Mouse (Mus musculus): ENCODE results near the gene 2010111I01Rik.

2010111I01Rik gene

DNA sequence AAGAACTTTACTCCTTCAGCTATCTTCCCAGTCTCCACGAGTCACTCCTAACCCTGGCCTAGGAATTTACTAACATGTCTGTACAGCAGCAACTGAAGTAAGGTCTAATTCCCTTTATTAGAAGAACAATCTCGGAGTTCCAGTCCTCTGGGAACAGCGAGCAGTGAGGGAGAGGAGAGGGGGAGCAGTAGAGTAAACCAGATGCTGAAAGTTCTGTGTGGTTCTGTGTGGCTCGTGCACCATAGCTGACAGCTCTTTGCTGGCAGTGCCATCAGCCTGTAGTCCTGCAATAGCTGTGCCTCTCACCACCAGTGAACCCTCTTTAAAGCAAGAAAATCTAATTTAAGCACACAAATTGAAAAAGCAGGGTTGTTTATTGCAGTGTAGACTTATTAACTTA lies 324.5 kb downstream of the 2010111I01Rik start:
- DNase-seq (ENCODE audit: low spot score) = no peak

DNA sequence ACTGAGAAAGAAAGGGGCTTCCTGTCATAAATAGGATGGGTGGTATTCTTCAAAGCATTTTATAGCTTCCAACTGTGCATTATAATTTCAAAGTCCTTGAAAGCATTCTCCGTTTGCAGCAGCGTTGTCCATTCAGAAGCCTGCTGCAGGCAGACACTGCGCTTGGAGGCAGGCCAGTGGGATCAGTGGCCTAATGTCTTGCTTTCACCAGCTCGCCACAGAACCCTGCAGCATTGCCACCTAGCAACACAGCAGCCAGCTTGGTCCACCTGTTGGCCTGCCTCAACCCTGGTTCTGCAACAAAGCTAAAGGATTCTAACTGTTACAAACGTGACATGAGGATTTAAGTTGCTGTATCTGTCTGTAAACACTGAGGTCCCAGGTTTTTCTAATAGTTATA lies 325.0 kb downstream of the 2010111I01Rik start:
- DNase-seq (ENCODE audit: low spot score) = no peak

DNA sequence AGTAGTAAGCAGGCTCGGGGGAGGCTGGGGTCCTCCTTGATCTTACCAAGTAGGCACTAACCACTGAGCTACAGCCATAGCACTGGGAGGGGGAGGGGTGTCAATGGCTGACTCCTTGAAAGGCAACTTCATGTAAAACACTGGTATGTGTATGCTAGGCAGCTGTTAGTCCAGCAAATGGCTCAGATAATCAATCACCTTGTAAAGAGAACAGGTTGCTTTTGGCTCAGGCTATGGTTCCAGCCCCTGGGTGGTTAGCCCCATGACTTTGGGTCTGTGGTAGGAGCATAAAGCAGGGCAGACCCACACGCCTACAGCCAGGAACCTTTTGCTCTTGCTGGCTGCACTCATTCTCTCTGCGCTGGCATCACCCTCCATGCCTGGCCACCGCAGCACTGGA lies 325.4 kb downstream of the 2010111I01Rik start:
- no peak for DNase-seq (ENCODE audit: low spot score)

DNA sequence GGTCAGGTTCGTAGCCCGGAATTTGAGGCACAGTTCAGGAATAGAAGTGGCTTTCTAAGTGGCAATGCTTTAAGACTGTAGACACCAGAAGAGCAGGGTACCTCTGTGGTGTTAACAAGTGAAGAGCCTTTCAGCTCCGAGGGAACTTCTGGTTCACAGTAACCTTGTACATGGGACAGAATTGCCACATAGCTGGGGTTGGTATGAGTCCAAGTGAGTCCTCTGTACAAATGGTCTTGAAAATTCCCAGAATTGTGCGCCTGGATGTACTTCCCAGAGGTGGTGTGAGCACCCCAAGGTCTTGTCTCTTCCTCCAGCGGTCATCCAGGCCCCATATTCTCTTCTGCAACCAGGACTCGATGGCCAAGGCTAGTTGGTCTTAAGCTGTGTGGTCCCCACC lies 326.3 kb downstream of the 2010111I01Rik start:
- DNase-seq (ENCODE audit: low spot score) = no peak

DNA sequence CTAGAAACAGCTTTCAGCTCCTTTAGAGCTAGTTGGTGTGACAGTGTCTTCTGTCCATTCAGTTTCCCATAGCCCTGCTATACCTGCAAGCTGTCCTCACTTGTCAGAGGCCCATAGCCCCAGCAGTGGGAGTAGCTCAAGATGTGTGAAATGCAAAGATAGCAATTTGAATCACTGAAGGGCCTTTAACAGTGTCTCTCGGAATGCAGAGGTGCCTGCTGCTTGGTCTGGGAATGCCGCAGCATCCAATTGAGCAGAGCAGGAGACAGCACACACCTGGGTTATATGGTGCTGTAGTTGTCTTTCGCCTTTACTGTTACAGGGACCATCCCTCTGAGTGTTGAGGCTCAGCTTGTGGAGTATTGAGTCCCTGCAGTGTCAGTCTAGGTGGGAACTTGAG lies 329.0 kb downstream of the 2010111I01Rik start:
- DNase-seq (ENCODE audit: low spot score) = no peak

DNA sequence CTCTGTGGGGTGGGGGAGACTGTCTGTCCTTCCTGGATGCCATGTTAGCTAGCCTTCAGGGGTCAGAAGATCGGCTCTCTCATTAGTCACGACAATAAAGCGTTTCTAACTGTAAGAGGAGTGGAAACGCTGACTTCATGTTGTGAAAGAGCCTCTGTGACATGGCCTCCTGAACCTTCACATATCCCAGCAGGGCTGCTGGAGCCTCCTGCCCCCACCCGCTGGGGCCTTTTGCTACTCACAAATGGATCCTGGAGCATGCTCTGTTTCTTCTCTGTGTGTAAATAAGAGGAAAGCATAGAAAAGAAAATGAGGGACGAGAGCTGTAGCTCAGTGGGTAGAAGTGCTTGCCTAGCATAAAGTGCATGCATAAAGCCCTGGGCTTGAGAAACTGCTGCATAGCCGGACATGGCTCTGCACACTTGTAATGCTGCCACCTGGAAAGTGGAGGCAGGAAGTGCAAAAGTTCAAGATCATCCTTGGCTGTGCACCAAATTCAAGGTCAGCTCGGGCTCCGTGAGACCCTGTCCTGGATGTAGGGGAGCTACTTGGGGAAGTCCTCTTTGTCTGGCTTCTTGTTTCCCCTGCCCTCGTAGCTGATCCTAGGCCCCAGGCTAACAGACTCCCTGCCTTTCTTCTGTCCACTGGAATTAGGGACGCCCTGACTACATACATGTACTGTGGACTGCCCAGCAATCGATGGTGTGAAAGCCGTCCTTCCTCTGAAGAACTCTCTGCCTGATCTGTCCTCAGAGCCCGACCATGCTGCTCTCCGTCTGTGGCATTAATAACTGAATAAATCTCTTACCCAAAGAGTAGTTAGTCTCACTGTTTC lies 329.9 kb downstream of the 2010111I01Rik start:
- DNase-seq (ENCODE audit: low spot score) = no peak

DNA sequence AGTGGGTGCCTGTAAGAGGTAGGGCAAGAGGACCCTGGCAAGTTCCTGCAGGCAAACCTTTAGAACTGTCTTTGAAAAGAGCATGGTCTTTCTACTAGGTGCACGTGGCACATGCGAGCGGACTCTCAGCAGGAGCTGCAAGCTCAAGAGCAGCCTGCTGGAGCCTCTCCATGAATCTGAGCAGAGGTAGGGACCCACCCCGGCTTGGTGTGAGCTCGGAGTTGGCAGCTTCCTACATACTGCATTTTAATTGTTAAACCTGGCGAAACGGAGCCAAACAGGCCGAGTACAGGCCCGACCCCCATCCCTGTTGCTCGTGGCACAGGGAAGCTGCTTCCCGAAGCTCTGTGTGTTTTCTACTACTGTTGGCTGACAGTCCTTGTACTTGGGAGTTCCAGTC lies 331.6 kb downstream of the 2010111I01Rik start:
- no peak for DNase-seq (ENCODE audit: low spot score)

DNA sequence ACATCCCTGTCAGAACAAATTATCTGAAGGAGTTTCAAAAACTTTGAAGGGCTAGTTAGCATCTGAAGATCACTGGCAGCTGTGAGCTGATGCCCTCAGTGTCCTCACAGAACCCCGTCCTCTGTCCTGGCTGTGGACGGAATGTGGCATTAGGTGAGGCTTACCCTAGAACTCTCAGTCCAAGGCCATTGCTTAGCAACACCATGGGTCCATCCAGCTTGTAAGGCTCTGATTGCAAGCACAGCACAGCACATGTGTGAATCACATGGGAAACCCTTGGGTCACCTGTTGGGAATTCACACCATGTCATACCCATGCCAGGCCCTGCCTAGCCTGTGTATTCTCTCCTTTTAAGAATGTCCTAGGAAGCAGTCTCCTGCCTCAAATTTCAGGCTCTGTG lies 332.3 kb downstream of the 2010111I01Rik start:
- no peak for DNase-seq (ENCODE audit: low spot score)

DNA sequence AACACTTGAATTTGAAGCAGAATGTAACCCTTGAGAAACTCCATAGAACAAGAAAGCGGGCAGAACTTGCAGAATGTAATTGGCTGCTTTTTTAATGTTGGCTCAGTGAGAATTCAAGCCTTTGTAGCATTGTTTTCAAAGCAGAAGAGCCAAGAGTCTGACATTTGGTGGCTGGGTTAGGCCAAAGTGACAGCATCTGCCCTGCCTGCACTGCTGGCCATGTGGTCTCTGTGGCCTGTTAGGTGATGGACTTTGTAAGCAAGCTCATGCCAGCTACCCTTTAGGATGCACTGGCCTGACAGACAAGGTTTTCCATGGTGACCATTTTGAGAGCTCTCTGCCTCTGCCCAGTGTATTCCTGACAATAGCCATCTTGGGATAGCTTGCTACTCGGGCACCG lies 333.2 kb downstream of the 2010111I01Rik start:
- no peak for DNase-seq (ENCODE audit: low spot score)

DNA sequence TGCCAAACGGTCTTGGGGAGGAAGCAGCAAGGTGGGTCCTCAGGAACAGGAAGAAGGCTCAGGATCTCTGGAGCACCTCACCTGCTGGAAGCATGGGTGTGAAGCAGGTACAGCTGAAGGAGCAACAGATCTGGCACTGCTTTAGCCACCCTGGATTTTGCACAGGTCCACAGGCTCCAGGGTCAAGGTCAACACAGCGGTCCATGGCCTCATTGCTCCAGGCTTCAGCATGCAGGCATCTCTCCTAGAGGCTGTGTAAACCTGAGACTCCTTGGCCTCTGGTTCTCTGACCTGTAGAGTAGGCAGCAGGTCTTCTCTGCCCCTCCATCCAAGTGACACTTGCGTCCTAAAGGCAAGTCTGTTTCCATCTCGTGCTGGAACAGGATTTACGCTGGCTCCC lies 334.2 kb downstream of the 2010111I01Rik start:
- no peak for DNase-seq (ENCODE audit: low spot score)

DNA sequence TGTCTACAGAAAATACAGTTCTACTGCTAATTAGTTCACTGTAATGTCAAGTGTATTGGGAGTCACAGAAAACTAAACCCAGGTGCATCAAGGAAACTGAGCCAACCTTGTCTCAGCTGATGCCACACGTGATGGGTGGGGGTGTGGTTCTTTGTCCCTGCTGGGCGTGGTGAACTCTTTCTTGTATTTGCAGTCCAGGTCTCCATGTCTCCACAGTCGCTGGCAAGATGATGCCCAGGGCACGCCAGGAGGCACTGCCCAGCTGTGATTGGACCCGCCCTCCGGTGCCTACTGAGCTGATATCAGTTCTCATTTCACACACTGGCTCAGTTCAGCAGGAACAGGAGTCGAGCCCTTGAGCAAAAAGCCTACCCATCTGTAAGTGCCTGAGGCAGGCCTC lies 336.2 kb downstream of the 2010111I01Rik start:
- no peak for DNase-seq (ENCODE audit: low spot score)

DNA sequence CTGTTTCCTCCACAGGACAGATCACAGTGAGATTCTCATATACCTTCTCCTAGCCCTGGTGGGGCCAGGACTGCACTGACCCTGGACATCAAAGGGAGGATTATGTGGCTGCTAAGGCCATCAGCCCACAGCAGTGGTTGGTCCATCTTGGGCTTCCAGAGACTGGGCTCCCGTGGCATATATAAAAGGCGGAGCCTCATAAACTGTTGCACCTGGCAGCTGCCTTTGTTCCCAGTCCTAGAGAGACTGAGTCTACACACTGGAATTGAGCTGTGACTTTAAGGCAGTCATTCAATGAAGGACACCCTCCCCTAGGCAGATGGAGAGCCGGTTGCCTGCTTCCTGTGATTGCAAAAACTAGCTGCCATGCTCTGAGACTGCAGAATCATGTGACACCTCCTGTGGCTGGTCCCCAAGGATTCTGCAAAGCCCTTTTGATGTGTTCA lies 337.1 kb downstream of the 2010111I01Rik start:
- no peak for DNase-seq (ENCODE audit: low spot score)

DNA sequence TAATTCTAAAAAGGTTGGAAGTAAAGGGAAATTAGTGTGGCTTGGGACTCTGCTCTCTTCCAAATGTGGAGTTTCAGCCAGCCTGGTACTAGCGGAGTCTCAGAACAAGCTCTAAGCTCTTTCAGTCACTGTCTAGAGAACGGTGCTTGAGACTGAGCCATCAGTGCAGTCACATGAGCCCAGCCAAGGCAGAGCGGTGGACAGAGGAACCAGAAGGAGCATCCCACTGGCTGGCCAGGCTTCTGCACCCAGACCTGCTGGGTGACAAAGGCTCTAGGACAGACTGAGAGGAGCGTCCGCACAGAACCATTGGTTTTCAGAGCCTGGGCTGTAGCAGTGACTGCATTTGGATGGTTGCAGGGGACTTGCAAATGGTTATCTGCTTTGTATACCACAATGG lies 337.7 kb downstream of the 2010111I01Rik start:
- DNase-seq (ENCODE audit: low spot score) = no peak

DNA sequence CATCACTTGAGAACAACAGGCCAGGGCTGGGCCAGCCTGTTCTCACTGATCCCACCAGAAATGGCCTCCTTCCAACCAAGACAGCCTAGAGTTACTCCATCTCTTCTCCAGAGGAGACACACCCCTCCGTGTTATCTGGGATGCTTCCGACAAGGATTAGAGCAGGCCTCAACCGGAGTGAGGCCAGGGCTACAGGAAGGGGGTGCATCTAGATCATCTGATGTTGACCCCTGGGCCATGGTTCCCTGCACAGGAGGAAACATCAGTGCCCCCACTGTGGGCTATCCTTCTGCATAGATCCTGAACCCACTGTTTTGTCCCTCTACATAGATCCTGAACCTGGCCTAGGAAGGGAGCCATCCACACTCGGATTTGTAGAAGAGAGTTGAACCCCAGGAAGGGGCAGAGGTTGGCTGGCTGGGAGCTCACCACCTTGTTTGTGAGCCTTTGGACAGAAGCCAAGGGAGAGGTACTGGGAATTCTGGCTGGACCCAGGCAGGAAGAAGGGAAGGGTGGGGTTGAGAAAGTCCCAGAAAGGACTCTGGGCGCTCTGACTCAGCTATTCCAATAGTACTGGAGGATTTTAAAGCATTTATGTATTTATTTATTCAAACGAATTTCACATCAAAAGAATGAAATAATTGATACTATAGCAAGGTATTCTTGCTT lies 339.6 kb downstream of the 2010111I01Rik start:
- DNase-seq (ENCODE audit: low spot score) = no peak

DNA sequence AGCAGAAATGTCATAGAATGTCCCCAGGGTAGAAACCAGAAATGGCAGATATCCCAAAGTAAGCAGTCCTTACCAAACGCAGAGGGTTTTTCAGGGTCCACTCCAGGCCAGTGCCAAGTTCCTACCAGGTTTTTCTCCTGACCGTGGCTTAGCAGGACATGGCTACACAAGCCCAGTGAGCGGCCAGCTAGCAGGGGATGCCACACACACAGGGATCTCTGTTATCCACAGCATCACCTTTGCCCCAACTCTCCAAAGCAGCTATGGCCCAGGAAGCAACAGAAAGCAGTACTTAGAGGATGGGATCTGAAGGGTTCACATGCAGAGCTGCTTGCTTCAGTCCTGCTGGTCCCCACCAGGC lies 340.1 kb downstream of the 2010111I01Rik start:
- DNase-seq (ENCODE audit: low spot score) = no peak

DNA sequence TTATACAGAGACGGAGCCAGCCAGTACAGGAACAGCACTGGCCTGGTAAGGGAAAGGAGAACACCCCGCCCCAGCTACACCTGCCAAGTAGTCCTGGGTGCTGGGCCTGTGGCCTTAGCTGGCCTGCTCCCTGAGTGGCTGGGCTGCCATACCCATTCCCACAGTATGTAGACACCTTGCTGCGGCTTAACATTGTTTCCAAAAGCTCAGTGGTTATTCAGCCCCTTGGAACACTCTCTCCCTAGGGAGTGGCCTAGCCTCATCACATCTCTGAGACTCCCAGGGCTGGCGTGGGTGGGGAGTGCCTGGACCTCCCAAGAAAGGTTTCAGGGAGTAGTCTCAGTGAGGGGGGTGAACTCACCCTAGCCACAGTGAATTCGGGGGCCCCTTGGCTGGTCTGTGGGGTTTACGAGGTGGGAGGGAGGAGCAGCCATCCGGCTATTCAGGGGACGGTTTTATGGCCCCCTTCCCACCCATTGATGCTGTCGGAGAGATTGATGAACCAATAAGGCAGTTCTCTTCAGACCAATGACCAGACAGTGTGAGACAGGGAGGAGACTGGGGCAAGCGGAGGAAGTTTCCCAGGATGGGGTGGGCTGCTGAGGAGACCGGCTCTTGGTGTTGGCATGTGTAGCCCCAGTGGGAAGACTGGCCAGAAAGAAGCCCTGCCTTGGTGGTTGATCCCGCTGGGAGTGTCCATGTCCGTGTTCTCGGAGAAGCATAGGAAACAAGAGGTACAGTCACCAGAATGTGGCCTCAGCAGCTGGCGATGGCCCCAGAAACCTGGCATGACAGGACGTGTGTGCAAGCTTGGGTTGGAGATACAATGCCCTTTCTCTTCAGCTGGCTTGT lies 340.7 kb downstream of the 2010111I01Rik start:
- DNase-seq (ENCODE audit: low spot score) = peak; percentile 76

DNA sequence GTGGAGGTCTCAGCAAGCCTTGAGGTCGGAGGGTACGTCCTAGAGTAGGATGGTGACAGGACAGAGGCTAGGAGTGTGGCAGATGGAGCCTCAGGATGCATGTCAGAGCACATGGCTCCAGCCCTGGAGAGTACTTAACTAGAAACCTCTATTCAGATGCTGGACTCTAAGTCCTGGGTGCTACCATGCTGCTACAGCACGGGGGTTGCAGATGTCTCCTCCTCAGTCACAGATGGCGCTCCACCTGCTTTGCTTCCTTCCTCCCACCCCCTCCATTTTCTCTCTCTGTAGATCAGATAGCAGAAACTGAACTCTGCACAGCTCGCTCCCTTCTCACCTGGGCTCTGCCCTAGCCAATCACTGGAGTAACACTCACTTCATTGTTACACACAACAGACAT lies 342.1 kb downstream of the 2010111I01Rik start:
- DNase-seq (ENCODE audit: low spot score) = peak; percentile 73

DNA sequence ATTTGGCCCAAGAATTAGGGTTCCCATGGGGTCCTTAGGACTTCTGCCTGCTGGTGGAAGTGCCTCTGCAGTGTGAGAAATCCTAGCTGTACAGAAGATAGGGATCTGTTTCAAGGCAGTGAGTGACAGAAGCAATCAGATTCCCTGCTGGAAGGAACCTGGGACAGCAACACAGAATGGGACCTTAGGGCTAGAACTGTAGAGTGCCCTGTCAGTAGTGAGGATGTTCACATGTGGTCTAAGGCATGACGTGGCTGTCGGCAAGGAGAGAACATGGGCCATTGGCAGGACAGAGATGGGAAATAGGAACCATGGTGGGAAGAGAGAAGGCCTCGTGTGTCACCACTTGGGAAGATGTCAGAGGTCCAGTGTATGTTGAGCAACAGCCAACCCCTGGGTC lies 344.9 kb downstream of the 2010111I01Rik start:
- no peak for DNase-seq (ENCODE audit: low spot score)

DNA sequence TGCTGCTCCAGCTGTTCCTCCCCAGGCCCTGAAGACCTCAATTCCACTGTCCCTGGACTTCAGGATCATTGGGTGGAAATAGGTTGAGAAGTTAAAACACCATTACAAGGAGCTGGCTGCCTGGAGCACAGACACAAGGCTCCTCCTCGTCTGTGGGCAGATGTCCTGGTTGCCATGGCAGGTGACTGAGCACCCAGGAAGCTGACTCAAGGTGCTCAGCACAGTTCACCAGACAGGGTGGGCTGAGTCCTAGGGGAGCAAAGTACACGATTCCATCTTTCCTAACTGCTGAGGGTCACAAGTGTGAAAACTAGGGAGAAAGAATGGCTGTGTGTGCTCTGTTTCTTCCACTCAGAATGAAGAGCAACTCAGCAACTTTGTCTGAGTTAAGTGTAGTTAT lies 346.5 kb downstream of the 2010111I01Rik start:
- DNase-seq (ENCODE audit: low spot score) = no peak

DNA sequence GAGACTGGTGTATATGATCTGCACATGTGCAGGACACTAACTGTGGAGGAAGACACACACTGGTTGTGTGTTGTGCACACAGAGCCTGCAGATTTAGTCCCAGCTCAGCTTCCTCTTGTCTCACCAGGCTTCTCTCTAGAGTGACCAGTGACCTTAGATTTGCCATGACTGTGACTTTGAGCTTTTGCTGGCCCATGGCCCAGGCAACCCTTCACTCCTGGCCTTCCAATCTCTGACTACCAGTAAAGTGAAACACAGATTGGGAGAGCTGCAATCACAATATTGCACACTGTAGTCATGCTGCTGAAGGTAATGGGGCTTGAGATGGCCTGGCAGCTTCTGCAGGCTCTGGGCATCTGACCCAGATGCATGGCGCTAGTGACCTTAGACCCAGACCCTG lies 348.6 kb downstream of the 2010111I01Rik start:
- DNase-seq (ENCODE audit: low spot score) = no peak

DNA sequence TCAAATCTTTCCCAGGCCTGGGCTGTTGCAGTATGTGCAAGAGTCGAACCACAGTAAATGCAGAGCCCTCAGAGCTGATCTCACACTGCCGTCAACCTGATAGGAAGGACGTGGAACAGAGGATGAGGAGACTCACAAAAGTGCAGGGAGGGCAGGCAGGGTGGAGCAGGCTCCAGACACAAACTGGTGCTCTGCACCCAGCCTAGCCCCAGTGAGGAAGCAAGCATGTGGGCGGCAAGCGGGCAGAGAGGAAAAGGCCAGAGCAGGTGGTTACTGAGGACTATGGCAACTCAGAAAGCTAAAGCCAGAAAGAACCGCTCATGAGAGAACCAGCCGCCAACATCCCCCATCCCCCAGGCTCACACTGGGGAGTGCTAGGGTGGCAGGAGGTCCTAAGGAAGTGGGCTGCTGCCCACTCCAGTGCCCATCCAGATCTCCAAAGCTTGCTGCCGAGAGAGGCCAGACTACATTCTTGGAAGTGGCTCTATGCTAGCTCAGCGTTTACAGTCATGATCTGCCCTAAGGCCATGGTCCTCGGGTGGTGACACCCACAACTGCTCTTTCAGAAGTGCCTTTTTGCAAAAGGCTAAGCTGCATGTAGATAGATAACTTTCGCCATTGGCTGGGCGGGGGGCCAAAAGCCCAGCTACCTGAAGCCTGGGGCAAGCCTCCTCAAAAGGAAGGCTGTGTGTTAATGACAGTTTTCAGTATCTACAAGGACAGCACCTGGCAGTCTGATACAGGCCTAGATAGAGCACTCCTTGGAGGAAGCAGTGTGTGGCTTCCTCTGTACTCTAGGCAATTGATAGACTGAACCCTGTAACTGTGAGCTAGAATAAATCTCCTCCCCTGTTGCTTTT lies 349.3 kb downstream of the 2010111I01Rik start:
- no peak for DNase-seq (ENCODE audit: low spot score)

DNA sequence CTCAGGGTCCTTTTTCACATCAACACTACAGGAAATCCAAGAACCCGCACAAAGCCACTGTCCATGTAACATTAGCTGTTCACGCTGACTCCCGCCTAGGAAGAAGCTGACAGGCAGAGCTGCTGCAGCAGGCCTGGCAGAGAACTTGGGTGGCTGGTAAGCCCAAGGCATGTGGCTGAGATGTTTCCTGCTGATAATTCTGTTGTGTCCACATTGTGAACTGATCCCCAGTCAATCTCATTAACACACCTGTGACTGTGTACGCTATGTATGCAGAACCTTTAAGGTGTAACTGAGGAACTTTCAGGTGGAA lies 349.9 kb downstream of the 2010111I01Rik start:
- DNase-seq (ENCODE audit: low spot score) = no peak

All from layer of hippocampus, adult 11-12 months (tissue).